Mouse (Mus musculus): Measurements from ENCODE around the gene Olfr520.
"Not testable (repeated sequence)": the region's sequence is repeated elsewhere in the genome, so short reads cannot be mapped to it uniquely, and the experiment has no call there.

Gene Olfr520

DNA sequence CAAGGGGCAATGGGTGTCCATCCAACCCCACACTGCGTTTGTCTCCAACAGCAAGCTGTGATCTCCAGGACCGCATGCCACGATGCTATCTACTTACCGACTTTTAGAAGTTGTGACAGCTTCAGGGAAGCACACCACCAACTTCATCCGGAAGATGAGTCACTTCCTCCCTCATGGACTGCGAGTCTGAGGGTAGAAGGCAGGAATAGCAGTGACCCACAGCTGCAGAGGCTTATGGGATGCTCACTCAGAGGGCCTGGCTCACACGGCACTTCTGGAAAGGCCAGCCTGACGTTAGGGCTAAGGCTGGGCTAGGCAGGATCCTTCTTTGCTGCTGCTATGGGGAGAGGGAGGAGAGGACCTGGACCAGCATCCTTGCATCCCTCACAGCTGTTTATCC is 18.9 kb upstream of the Olfr520 start, which contains the start of gene Slco2b1:
TSS of gene Slco2b1 (minus strand) at position 175 of the 400 bp plus-strand sequence.
- in situ Hi-C loops (cut with MboI, MseI): no loop called here

DNA sequence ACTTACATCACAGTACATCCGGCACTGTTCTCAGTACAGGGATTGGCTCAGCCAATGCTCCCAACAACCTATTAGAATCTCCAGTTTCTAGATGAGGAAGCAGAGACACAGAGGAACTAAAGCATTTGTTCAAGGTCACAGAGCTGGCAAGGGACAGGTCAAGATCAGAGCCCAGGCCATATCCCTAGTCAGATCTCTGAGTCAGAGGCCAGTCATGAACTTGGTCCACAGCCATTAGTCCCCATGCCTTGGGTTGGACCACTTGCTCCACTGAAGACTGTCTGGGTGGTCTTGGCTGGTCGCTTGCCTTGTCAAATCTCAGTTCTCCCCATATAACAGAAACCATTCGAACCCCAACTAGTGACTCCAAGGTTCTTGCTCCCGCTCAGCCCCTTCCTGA is 17.6 kb upstream of the Olfr520 start:
- in situ Hi-C loops (cut with MboI, MseI): no loop called here

DNA sequence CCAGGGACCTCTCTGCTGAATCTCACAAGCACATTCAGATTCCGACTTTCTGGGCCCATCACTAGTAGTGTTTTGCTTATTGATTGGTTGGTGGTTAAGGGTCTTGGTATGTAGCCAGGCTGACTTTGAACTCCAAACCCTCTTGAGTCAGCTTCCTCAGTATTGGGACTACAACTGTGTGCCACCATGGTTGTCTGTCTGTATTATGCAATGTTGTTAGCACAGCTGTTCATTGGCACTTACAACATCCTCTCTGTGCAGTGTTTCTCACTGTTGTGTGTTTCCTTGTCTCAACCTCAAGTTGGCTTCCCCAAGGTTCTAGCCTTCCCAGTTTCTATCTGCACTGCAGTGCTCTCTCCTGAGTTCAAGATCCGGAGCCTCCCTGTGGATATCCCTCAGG is 13.5 kb upstream of the Olfr520 start:
- in situ Hi-C loops (cut with MboI, MseI): no loop called here

DNA sequence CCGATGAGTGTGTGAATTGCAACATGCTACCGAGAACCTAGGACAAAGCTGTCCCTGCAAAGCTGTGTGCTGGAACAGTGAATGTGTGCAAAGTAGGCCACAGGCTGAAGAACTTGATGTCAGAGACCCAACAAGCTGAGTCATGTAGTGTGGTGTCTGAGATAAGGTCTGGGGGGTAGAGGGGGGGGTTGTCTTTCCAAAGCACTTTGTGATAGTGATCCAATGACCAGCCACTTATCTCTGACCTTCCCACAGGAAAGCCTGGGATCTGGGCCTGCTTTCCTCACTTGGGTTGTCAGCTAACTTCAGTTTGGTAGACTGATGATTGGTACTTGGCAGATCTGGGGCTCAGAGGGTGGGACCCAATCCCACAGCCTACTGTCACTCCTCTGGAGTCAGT is 4.5 kb downstream of the Olfr520 start:
- in situ Hi-C loops (cut with MboI, MseI): no loop called here

DNA sequence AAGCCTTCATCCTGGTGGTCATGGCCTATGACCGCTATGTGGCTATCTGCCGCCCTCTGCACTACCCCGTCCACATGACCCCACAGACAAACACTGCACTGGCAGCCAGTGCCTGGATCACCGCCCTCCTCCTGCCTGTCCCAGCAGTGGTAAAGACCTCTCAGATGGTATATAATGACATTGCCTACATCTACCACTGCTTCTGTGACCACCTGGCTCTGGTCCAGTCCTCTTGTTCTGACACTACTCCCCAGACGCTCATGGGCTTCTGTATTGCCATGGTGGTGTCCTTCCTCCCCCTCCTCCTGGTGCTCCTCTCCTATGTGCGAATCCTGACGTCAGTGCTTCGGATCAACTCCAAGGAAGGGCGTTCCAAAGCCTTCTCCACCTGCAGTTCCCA is 5.4 kb downstream of the Olfr520 start:
- in situ Hi-C loops (cut with MboI, MseI): not testable (repeated sequence)

DNA sequence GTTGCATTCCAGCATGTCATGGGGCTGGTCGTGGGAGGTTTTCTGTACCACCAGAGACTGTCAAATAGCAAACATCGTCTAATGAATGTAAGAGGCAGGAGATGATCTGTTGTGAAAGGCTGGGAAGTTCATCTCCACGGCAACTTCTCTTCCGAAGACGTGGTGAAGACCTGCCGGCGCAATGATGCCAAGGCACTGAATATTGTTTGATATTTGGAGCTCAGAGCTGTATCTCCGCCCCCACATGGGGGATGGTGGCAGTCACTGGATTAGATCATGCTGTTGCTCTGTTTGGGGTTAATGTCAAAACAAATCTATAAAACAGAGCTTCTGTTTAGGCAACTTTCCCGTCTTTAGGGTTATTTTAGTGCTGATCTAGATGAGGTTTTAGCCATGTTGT is 9.2 kb downstream of the Olfr520 start:
- in situ Hi-C loops (cut with MboI, MseI): no loop called here

DNA sequence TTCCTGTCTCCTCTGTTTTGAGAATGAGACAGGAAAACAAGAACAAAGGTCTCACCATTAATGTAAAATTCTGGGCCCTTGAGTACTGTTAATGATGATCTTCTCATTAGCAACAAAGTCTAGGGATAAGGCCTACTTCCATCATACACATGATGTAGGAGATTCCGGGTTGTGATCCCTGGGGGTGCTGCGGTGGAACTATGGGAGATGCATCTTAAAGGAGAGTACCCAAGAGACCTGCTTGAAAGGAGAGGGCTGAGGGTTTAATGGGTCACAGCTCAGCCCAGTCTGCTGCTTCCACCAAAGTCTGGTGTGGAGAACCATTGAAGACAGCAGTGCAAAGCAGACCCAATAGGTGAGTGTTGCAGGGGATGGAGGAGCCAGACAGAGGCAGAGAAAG is 33.1 kb downstream of the Olfr520 start, which contains the start of gene Olfr521:
TSS of gene Olfr521 (plus strand) at position 301 of the 400 bp plus-strand sequence.
- in situ Hi-C loops (cut with MboI, MseI): no loop called here

DNA sequence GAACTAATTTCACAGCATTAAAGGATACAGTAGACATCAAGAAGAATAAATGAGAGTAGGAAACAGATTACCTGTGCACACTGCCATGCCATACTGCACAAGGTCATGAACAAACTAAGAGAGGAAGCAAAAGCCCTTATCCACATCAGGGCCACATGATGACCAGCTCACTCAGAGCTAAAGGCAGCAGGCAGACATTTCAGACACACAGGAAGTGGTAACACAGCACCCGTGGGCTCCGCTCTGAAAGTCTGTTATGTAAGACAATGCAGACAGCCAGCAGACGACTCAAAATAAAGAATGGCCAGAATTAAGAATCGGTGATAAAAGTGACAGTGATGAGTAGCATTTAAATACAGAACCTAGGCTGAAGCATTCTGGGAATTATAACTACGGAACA is 51.3 kb downstream of the Olfr520 start:
- in situ Hi-C loops (cut with MboI, MseI): no loop called here

DNA sequence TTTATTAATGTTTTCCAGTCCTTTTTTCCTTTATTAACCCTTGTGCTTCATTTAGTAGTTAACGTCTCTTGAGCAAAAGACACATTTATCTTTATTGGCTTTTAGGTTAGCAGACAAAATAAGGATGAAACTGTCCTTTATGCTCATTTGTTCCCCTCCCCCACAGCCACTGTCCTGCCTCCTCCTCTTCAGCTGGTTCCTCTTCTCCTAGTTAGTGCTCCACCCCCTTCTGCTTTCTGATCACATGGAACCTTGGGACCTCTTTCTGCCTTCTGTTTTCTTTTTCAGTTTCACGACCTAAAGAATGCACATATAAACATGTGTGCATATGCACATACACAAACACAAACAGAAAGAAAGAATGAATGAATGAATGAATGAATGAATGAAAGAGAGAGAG is 51.8 kb downstream of the Olfr520 start:
- in situ Hi-C loops (cut with MboI, MseI): no loop called here

DNA sequence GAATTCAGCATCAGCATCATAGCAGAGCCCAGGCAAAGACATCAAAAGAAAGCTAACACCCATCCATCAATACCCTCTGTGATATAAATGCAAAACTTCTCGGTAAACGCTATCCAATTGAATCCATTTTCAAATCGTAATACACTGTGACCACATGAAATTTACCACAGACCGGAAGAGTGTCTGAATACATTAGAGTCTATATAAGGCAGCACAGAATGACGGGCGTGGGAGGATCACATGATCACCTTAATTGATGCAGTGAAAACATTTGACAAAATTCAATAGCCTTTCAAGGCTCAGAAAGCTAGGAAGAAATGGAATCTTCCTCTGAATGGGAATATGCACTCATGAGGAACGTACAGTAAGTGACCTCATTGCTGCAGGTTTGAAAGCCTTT is 53.3 kb downstream of the Olfr520 start:
- in situ Hi-C loops (cut with MboI, MseI): no loop called here

DNA sequence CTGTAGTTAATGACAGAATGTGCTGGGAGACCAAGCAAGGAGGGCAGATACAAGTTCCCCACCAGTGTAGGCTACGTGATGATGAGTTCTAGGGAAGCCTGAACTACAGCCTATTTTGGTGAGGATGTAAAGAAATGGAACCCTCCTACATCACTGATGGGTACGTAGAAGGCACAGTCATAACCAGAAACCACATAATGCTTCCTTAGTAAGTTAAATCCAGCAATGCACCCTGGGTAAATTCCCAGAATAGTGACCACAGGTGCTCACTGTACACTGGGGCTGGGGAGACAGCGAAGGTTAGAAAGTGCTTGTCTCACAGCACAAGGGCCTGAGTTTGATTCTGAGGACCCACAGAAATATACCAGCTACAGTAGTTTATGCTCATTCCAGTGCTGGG is 55.5 kb downstream of the Olfr520 start:
- in situ Hi-C loops (cut with MboI, MseI): no loop called here

All from regulatory T cell (primary cell).